Mouse (Mus musculus) intestine, embryonic 14.5 days (tissue): Measurements from ENCODE around the gene Prg4. TPM values are rescaled to one million over a fixed set of nuclear protein-coding genes. Genes with fewer than 3 reads are reported as not detected.

Source experiments
- ATAC-seq: fragments of 200-750 bp; cut with Nextera tagmentation; replicated peaks from 2 replicates; pipeline ENCODE4 v1.8.0; 2017; ENCODE audit warnings: low read depth, moderate number of reproducible peaks, moderate TSS enrichment, moderate library complexity; ENCODE audit not compliant: low FRiP score, low TSS enrichment
- DNase-seq: peaks from one replicate; pipeline ENCODE4 v3.0.0-alpha.2; 2018; ENCODE audit warnings: low spot score
- H3K27ac ChIP-seq: fragments of 300-500 bp; sonication (generic); 2 replicates; pipeline ENCODE4 v1.5.1; 2014; ENCODE audit warnings: low read depth, mild to moderate bottlenecking, control low read depth
- H3K27me3 ChIP-seq: fragments of 300-500 bp; sonication (generic); replicated peaks from 2 replicates; pipeline ENCODE4 v1.6.1; 2014; ENCODE audit warnings: low read length, control low read depth; ENCODE audit not compliant: control insufficient read depth, insufficient read depth
- H3K36me3 ChIP-seq: fragments of 300-500 bp; sonication (generic); 2 replicates; pipeline ENCODE4 v1.6.1; 2014; ENCODE audit warnings: low read length, control low read depth; ENCODE audit not compliant: control insufficient read depth, insufficient read depth
- H3K4me1 ChIP-seq: fragments of 300-500 bp; sonication (generic); replicated peaks from 2 replicates; pipeline ENCODE4 v1.6.1; 2014; ENCODE audit warnings: low read length, control low read depth, mixed read lengths; ENCODE audit not compliant: control insufficient read depth, insufficient read depth
- H3K4me2 ChIP-seq: fragments of 300-500 bp; sonication (generic); 2 replicates; pipeline ENCODE4 v1.6.1; 2014; ENCODE audit warnings: low read length
- H3K4me3 ChIP-seq: fragments of 300-500 bp; sonication (generic); 2 replicates; pipeline ENCODE4 v1.5.1; 2014; ENCODE audit warnings: low read depth, low read length, control low read depth, mixed read lengths
- H3K9ac ChIP-seq: fragments of 300-500 bp; sonication (generic); 2 replicates; pipeline ENCODE4 v1.6.1; 2014; ENCODE audit warnings: mild to moderate bottlenecking, low read length
- H3K9me3 ChIP-seq: fragments of 300-500 bp; sonication (generic); 2 replicates; pipeline ENCODE4 v1.6.1; 2016; ENCODE audit warnings: low read length, control low read depth; ENCODE audit not compliant: control insufficient read depth
- WGBS: fragments of 180-500 bp; shearing (Covaris S2); extraction: QIAGEN DNeasy Blood & Tissue Kit; methylation state at CpG from one replicate; pipeline ENCODE4 v1.1.7; 2014; 5-methylcytosine and 5-hydroxymethylcytosine counted together
- polyA plus RNA-seq: library from polyadenylated mRNA; unstranded; fragments of >200 nt; fragmentation: Nextera tagmentation; extraction: Ambion mirVana; gene quantifications from 2 replicates; pipeline ENCODE4 v1.2.1, GENCODE M21; 2014

Prg4 gene
- polyA plus RNA-seq = 0.72 and 0.79 TPM in 2 replicates

DNA sequence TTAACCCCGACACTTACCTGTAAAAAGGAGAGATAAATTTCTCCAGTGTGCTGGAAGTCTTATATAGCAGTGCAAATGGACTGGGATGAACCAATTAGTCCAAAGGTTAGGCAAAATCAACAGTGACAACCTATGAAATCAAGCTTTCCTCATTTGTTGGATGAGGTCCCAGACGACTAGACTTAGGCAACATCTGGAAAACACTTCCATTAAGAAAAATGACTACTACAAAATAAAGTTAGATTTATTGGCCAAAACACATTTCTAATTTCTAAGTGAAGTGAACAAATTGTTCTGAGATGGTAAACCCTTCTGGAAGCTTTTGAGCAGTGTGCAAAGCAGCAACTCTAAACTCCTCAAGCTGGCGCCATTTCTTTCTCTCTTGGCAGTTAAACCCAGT, at the start of gene Prg4:
Gene Prg4, minus strand, starts transcription at position 34 of the 400 bp plus-strand sequence.
- DNase-seq (no peak), ATAC-seq (no peak)
- Histone ChIP-seq H3K9me3 (no peaks in the 10 kb centered on the region), H3K27ac (no peak within 1 kb of the TSS), H3K36me3 (no peaks in the 10 kb centered on the region), H3K9ac (no peak within 1 kb of the TSS), H3K4me3 (no peak within 1 kb of the TSS), H3K27me3 (no peaks in the 10 kb centered on the region), H3K4me1 (no peaks in the 10 kb centered on the region), H3K4me2 (no peak within 1 kb of the TSS)
- 87% methylated on average over 3 of the region's 3 CpGs for WGBS

- Histone ChIP-seq H3K27me3 (no peaks in the 10 kb centered on the region), H3K9ac (no peak overlapping the region), H3K4me2 (no peak overlapping the region), H3K36me3 (no peaks in the 10 kb centered on the region), H3K4me3 (no peak overlapping the region), H3K27ac (no peak overlapping the region), H3K4me1 (no peaks in the 10 kb centered on the region), H3K9me3 (no peaks in the 10 kb centered on the region)
- 86% methylated on average over 2 of the region's 2 CpGs for WGBS
- DNase-seq (no peak), ATAC-seq (no peak)
Measured at GRCm38 (mm10) chr1:150513041-150513440, 47.1 kb upstream of the Prg4 start.

DNA sequence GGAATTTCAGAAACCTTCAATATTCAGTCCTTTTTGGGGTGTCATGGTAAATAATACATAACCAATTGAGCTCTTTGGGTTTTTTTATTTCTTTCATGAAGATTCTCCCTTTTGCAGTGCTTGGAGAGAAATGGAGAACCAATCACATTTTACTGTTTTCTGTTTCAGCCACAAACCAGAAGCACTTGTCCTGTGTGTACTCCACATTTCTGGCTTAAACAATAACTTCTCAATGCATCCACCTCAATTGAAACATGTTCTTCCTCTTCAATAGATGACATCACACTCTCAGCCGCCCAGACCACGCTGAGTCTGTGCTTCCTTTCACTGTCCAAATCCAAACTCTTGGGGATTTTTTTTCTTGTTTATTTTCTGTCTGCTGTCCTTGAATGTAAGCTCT, 39.8 kb upstream of the Prg4 start:
- Histone ChIP-seq H3K4me2 (no peak overlapping the region), H3K9me3 (no peaks in the 10 kb centered on the region), H3K36me3 (no peaks in the 10 kb centered on the region), H3K4me1 (no peaks in the 10 kb centered on the region), H3K27me3 (no peaks in the 10 kb centered on the region), H3K27ac (no peak overlapping the region), H3K9ac (no peak overlapping the region), H3K4me3 (no peak overlapping the region)
- 14% methylated on average over 2 of the region's 2 CpGs for WGBS
- ATAC-seq (no peak), DNase-seq (no peak)

- no peak overlapping the region for H3K27ac ChIP-seq
- H3K9me3 ChIP-seq = no peaks in the 10 kb centered on the region
- no peak overlapping the region for H3K9ac ChIP-seq
- H3K4me3 ChIP-seq = no peak overlapping the region
- ATAC-seq (no peak), DNase-seq (no peak)
- no peak overlapping the region for H3K4me2 ChIP-seq
- H3K4me1 ChIP-seq = no peaks in the 10 kb centered on the region
- H3K36me3 ChIP-seq = no peaks in the 10 kb centered on the region
- whole genome bisulfite sequencing = 85% methylated on average over 4 of the region's 4 CpGs
- H3K27me3 ChIP-seq = no peaks in the 10 kb centered on the region
Measured at GRCm38 (mm10) chr1:150503321-150503720, 37.4 kb upstream of the Prg4 start.

DNA sequence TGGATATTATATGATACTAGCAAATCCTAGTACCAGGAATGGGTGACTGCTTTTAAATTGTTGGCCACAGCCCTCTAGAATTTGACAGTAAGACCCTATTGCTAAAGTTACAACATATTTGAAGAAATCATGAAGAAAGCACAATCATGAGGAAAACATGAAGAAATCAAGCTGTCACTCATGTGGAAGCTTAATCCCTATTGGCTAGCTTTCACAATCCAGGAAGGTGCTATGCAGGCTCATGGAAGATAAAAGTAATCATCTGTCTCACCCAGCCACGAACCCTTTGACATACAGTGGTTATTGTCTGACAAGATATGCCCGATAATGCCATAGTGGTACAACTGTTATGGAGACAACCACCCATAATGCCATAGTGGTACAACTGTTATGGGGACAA, 32.2 kb upstream of the Prg4 start:
- Histone ChIP-seq H3K4me1 (no peaks in the 10 kb centered on the region), H3K9me3 (no peaks in the 10 kb centered on the region), H3K9ac (no peak overlapping the region), H3K4me2 (no peak overlapping the region), H3K27me3 (no peaks in the 10 kb centered on the region), H3K27ac (no peak overlapping the region), H3K4me3 (no peak overlapping the region), H3K36me3 (no peaks in the 10 kb centered on the region)
- ATAC-seq (no peak), DNase-seq (no peak)
- 86% methylated on average over 2 of the region's 2 CpGs for WGBS

- DNase-seq (no peak), ATAC-seq (no peak)
Measured at GRCm38 (mm10) chr1:150497690-150498089, 31.7 kb upstream of the Prg4 start.

DNA sequence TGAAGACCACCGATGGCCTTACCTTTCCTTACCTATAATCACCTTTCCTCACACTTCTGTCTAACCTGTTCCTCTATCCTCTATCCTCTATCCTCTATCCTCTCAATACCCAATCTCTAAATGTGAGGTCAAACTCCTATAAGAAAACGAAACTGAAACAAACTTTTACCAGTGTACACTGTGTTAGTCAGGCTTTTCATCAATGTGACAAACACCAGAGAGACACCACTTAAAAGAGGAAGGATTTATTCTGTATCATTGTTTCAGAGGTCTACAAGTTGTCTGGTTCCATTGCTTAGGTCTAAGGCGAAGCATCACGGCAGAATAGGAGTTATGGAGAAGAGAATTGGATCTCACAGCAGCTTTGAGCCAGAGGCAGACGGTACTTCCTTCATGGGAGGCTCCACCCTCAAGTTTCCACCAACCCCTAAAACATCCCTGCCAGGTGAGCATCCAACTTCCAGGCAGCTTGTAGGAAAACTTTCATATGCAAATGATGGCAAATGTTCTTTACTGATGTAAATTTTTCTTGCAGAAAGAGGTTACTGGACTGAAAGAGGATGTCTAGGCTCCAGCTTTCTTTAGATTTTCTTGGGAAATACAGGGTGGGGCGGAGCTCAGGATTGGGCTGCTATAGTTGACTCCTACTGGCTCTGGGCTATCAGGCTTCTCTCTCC, 30.8 kb upstream of the Prg4 start:
- Histone ChIP-seq H3K27ac (no peak overlapping the region), H3K4me3 (no peak overlapping the region), H3K27me3 (no peaks in the 10 kb centered on the region), H3K4me1 (no peaks in the 10 kb centered on the region), H3K36me3 (no peaks in the 10 kb centered on the region), H3K9ac (no peak overlapping the region), H3K9me3 (no peaks in the 10 kb centered on the region), H3K4me2 (no peak overlapping the region)
- DNase-seq = no peak
- WGBS = 77% methylated on average over 6 of the region's 6 CpGs
- ATAC-seq = no peak

More at GRCm38 (mm10) chr1:150497690-150498089, 31.7 kb upstream of the Prg4 start:
- Histone ChIP-seq H3K4me3 (no peak overlapping the region), H3K27me3 (no peaks in the 10 kb centered on the region), H3K9ac (no peak overlapping the region), H3K4me2 (no peak overlapping the region), H3K4me1 (no peaks in the 10 kb centered on the region), H3K36me3 (no peaks in the 10 kb centered on the region), H3K27ac (no peak overlapping the region), H3K9me3 (no peaks in the 10 kb centered on the region)
- 73% methylated on average over 2 of the region's 2 CpGs for WGBS

- Histone ChIP-seq H3K9me3 (no peaks in the 10 kb centered on the region), H3K27me3 (no peaks in the 10 kb centered on the region), H3K36me3 (no peaks in the 10 kb centered on the region), H3K9ac (no peak overlapping the region), H3K4me2 (no peak overlapping the region), H3K27ac (no peak overlapping the region), H3K4me3 (no peak overlapping the region), H3K4me1 (no peaks in the 10 kb centered on the region)
- ATAC-seq = no peak
- no peak for DNase-seq
- 94% methylated on average over 2 of the region's 2 CpGs for WGBS
Measured at GRCm38 (mm10) chr1:150489148-150489547, 23.2 kb upstream of the Prg4 start.

- no peaks in the 10 kb centered on the region for H3K36me3 ChIP-seq
- no peak overlapping the region for H3K9ac ChIP-seq
- no peak overlapping the region for H3K27ac ChIP-seq
- no peaks in the 10 kb centered on the region for H3K9me3 ChIP-seq
- no peak for DNase-seq
- no peak overlapping the region for H3K4me2 ChIP-seq
- H3K4me1 ChIP-seq = no peaks in the 10 kb centered on the region
- no peak for ATAC-seq
- WGBS = 86% methylated on average over 5 of the region's 5 CpGs
- H3K4me3 ChIP-seq = no peak overlapping the region
- H3K27me3 ChIP-seq = no peaks in the 10 kb centered on the region
Measured at GRCm38 (mm10) chr1:150480674-150481073, 14.7 kb upstream of the Prg4 start.
